ENCODE assay signal across 10 mouse cellular contexts in genomic region chr13:55470372-55470771, GRCm38 (mm10). TPM values are rescaled to one million over a fixed set of nuclear protein-coding genes. Genes with fewer than 3 reads are reported as not detected.
DNase-seq lines count a peak whose midpoint lies in the region; ATAC-seq lines count a peak whose summit lies in the region.
"Had no signal": no experiment of that assay in that cellular context is flagged by ENCODE, and none has a peak within 500 bp of the region (broad histone marks: within the 10 kb centered on the region; RNA-seq: fewer than 3 reads in every experiment).

No protein-coding gene starts in this region.

- H3K4me1 ChIP-seq in hindbrain, embryonic 12.5 days: peaks cover 83% of the 10 kb centered on the region
- peaks cover 86% of the 10 kb centered on the region for H3K4me1 ChIP-seq in midbrain, embryonic 16.5 days (ENCODE audit: control insufficient read depth, insufficient read depth, low read length)

- peak overlapping the region; percentile 83; the same call in 1 of the 2 replicates for H3K9ac ChIP-seq in hindbrain, embryonic 12.5 days
- H3K9ac ChIP-seq in midbrain, embryonic 16.5 days (ENCODE audit: low read depth, low read length): peak overlapping the region; percentile 79

- H3K9me3 ChIP-seq in hindbrain, embryonic 12.5 days (replicated peaks): no peaks in the 10 kb centered on the region
- H3K9me3 ChIP-seq in midbrain, embryonic 16.5 days (replicated peaks; ENCODE audit: control insufficient read depth, low read length, poor library complexity, severe bottlenecking): no peaks in the 10 kb centered on the region

- peak; percentile 77 for DNase-seq in layer of hippocampus, adult 11-12 months (ENCODE audit: low spot score)
- DNase-seq in layer of hippocampus, adult 9-10 months (ENCODE audit: low spot score): no peak
- DNase-seq in cerebellum, adult 9-10 months: peak; percentile 91
- no peak for DNase-seq in heart, postnatal 36 days
- DNase-seq in urinary bladder, postnatal 14 days (ENCODE audit: low spot score): no peak

- WGBS in hindbrain, embryonic 12.5 days: 54% methylated on average over 9 of the region's 9 CpGs
- 30% methylated on average over 9 of the region's 9 CpGs for WGBS in midbrain, embryonic 16.5 days

- no peak for ATAC-seq in hindbrain, embryonic 12.5 days (ENCODE audit: low FRiP score)
- peak; percentile 9; the same call in 1 of the 2 replicates for ATAC-seq in midbrain, embryonic 16.5 days
- ATAC-seq in erythroid progenitor cell, adult 5-6 weeks (replicated peaks; ENCODE audit: low FRiP score, poor library complexity, severe bottlenecking): no peak

- intact Hi-C loops in heart, postnatal 36 days (cut with DNase I): no loop called here

- H3K27me3 ChIP-seq in hindbrain, embryonic 12.5 days: peaks cover 5% of the 10 kb centered on the region; the same call in 1 of the 2 replicates
- no peaks in the 10 kb centered on the region for H3K27me3 ChIP-seq in midbrain, embryonic 16.5 days (ENCODE audit: control insufficient read depth, insufficient read depth, low read depth, low read length)

- no peak overlapping the region for H3K4me3 ChIP-seq in hindbrain, embryonic 12.5 days
- H3K4me3 ChIP-seq in midbrain, embryonic 16.5 days (ENCODE audit: low read depth, low read length): no peak overlapping the region

- peak overlapping the region; percentile 98 for H3K4me2 ChIP-seq in hindbrain, embryonic 12.5 days (replicated peaks)
- peak overlapping the region; percentile 99 for H3K4me2 ChIP-seq in midbrain, embryonic 16.5 days (ENCODE audit: low read length)

- peaks cover 20% of the 10 kb centered on the region for H3K36me3 ChIP-seq in hindbrain, embryonic 12.5 days
- peaks cover 6% of the 10 kb centered on the region for H3K36me3 ChIP-seq in midbrain, embryonic 16.5 days (ENCODE audit: control insufficient read depth, insufficient read depth, low read length)

- peak overlapping the region; percentile 94 for H3K27ac ChIP-seq in hindbrain, embryonic 12.5 days
- peak overlapping the region; percentile 86 for H3K27ac ChIP-seq in midbrain, embryonic 16.5 days (ENCODE audit: low read length)
- H3K27ac ChIP-seq: macrophage had no signal

RNA-seq across cellular contexts. Expression of gene Prr7, which starts 6.3 kb away (rescaled TPM):
- polyA plus RNA-seq in hindbrain, embryonic 12.5 days (2016; fragmentation: Nextera tagmentation; extraction: Ambion mirVana): 1.1 and 1.5 TPM in 2 replicates
- polyA plus RNA-seq in midbrain, embryonic 16.5 days (2015; fragmentation: Nextera tagmentation; extraction: Ambion mirVana): 5.0 and 5.6 TPM in 2 replicates
- total RNA-seq in erythroid progenitor cell, adult 5-6 weeks (2015; ENCODE audit: low replicate concordance): not detected in 2 replicates
- not detected in 2 replicates for total RNA-seq in erythroid progenitor cell, adult 5-6 weeks (2017; ENCODE audit: low replicate concordance)
- total RNA-seq in heart, postnatal 36 days (2021): under 1 TPM; 0.58 to 0.70 TPM
- polyA plus RNA-seq: macrophage had no signal

RNA-seq across cellular contexts. Expression of gene Dbn1, which starts 17.5 kb away (rescaled TPM):
- polyA plus RNA-seq in hindbrain, embryonic 12.5 days (2016; fragmentation: Nextera tagmentation; extraction: Ambion mirVana): 585 and 628 TPM in 2 replicates
- polyA plus RNA-seq in midbrain, embryonic 16.5 days (2015; fragmentation: Nextera tagmentation; extraction: Ambion mirVana): 617 and 675 TPM in 2 replicates
- not detected in 2 replicates for total RNA-seq in erythroid progenitor cell, adult 5-6 weeks (2015; ENCODE audit: low replicate concordance)
- 0.45 TPM in 1 of 2 replicates, not detected in the other for total RNA-seq in erythroid progenitor cell, adult 5-6 weeks (2017; ENCODE audit: low replicate concordance)
- 1 to 10 TPM; 9.4 to 9.6 TPM for total RNA-seq in heart, postnatal 36 days (2021)
- polyA plus RNA-seq: macrophage had no signal

RNA-seq across cellular contexts. Expression of gene Grk6, which starts 25.5 kb away (rescaled TPM):
- polyA plus RNA-seq in hindbrain, embryonic 12.5 days (2016; fragmentation: Nextera tagmentation; extraction: Ambion mirVana): 48.9 and 54.4 TPM in 2 replicates
- 28.3 and 31.8 TPM in 2 replicates for polyA plus RNA-seq in midbrain, embryonic 16.5 days (2015; fragmentation: Nextera tagmentation; extraction: Ambion mirVana)
- total RNA-seq in erythroid progenitor cell, adult 5-6 weeks (2015; ENCODE audit: low replicate concordance): 48.2 and 55.5 TPM in 2 replicates
- 62.2 and 75.7 TPM in 2 replicates for total RNA-seq in erythroid progenitor cell, adult 5-6 weeks (2017; ENCODE audit: low replicate concordance)
- 10 to 100 TPM; 17.6 to 18.1 TPM for total RNA-seq in heart, postnatal 36 days (2021)

RNA-seq across cellular contexts. Expression of gene Pdlim7, which starts 43.1 kb away (rescaled TPM):
- polyA plus RNA-seq in hindbrain, embryonic 12.5 days (2016; fragmentation: Nextera tagmentation; extraction: Ambion mirVana): 154 and 158 TPM in 2 replicates
- 156 and 158 TPM in 2 replicates for polyA plus RNA-seq in midbrain, embryonic 16.5 days (2015; fragmentation: Nextera tagmentation; extraction: Ambion mirVana)
- 0.84 and 1.4 TPM in 2 replicates for total RNA-seq in erythroid progenitor cell, adult 5-6 weeks (2015; ENCODE audit: low replicate concordance)
- total RNA-seq in erythroid progenitor cell, adult 5-6 weeks (2017; ENCODE audit: low replicate concordance): 0.15 and 3.5 TPM in 2 replicates
- 10 to 100 TPM; 49.3 to 49.9 TPM for total RNA-seq in heart, postnatal 36 days (2021)

RNA-seq across cellular contexts. Expression of gene F12, which starts 43.8 kb away (rescaled TPM):
- polyA plus RNA-seq in hindbrain, embryonic 12.5 days (2016; fragmentation: Nextera tagmentation; extraction: Ambion mirVana): 0.16 TPM in 1 of 2 replicates, not detected in the other
- 0.31 TPM in 1 of 2 replicates, not detected in the other for polyA plus RNA-seq in midbrain, embryonic 16.5 days (2015; fragmentation: Nextera tagmentation; extraction: Ambion mirVana)
- not detected in 2 replicates for total RNA-seq in erythroid progenitor cell, adult 5-6 weeks (2015; ENCODE audit: low replicate concordance)
- total RNA-seq in erythroid progenitor cell, adult 5-6 weeks (2017; ENCODE audit: low replicate concordance): not detected in 2 replicates
- total RNA-seq in heart, postnatal 36 days (2021): not detected
- total RNA-seq: hematopoietic stem cell, adult 5-6 weeks had no signal
- polyA plus RNA-seq: macrophage had no signal

Comparison
In these comparisons a context has a peak if more than half of its experiments do, and no peak if none do; other contexts are left out.
1. DNase-seq: peak in layer of hippocampus, adult 11-12 months (single experiment) and cerebellum, adult 9-10 months (single experiment); none in layer of hippocampus, adult 9-10 months (single experiment), heart, postnatal 36 days (0 of 2) and urinary bladder, postnatal 14 days (single experiment).
2. RNA of gene Dbn1, which starts 17.5 kb away (total RNA-seq): 9.4 to 9.6 TPM in heart, postnatal 36 days; 0.45 TPM in erythroid progenitor cell, adult 5-6 weeks; every median in the first group is over 4 times any median in the second.